Mouse (Mus musculus) heart, embryonic 16.5 days (tissue): ENCODE data around the gene Pptc7. TPM values are rescaled to one million over a fixed set of nuclear protein-coding genes. Genes with fewer than 3 reads are reported as not detected.

Experiments
- ATAC-seq: fragments of 200-750 bp; cut with Nextera tagmentation; replicated peaks from 2 replicates; pipeline ENCODE4 v1.8.0; 2017; ENCODE audit warnings: moderate number of reproducible peaks; ENCODE audit not compliant: insufficient read depth, low FRiP score; ENCODE audit errors: extremely low read depth
- H3K27ac ChIP-seq: fragments of 300-500 bp; sonication (generic); 2 replicates; pipeline ENCODE4 v1.5.1; 2014; ENCODE audit warnings: mild to moderate bottlenecking, low read length, control low read depth, moderate library complexity
- H3K27me3 ChIP-seq: fragments of 300-500 bp; sonication (generic); 2 replicates; pipeline ENCODE4 v1.6.1; 2014; ENCODE audit warnings: low read length, mixed read lengths; ENCODE audit not compliant: control insufficient read depth, insufficient read depth
- H3K36me3 ChIP-seq: fragments of 300-500 bp; sonication (generic); 2 replicates; pipeline ENCODE4 v1.6.1; 2014; ENCODE audit not compliant: control insufficient read depth, insufficient read depth
- H3K4me1 ChIP-seq: fragments of 300-500 bp; sonication (generic); 2 replicates; pipeline ENCODE4 v1.6.1; 2014; ENCODE audit warnings: low read length, mixed read lengths; ENCODE audit not compliant: control insufficient read depth, insufficient read depth
- H3K4me2 ChIP-seq: fragments of 300-500 bp; sonication (generic); 2 replicates; pipeline ENCODE4 v1.6.1; 2014; ENCODE audit warnings: low read depth, mild to moderate bottlenecking, control low read depth, low read length
- H3K4me3 ChIP-seq: fragments of 300-500 bp; sonication (generic); 2 replicates; pipeline ENCODE4 v1.5.1; 2014; ENCODE audit warnings: mild to moderate bottlenecking, control low read depth, low read length
- H3K9ac ChIP-seq: fragments of 300-500 bp; sonication (generic); 2 replicates; pipeline ENCODE4 v1.6.1; 2014; ENCODE audit warnings: low read length, control low read depth
- H3K9me3 ChIP-seq: fragments of 300-500 bp; sonication (generic); replicated peaks from 2 replicates; pipeline ENCODE4 v1.6.1; 2016; ENCODE audit warnings: low read length; ENCODE audit not compliant: control insufficient read depth
- WGBS: fragments of 180-500 bp; shearing (Covaris S2); extraction: QIAGEN DNeasy Blood & Tissue Kit; methylation state at CpG from one replicate; pipeline ENCODE4 v1.1.7; 2014; 5-methylcytosine and 5-hydroxymethylcytosine counted together
- polyA plus RNA-seq: library from polyadenylated mRNA; unstranded; fragments of >200 nt; fragmentation: Nextera tagmentation; extraction: Ambion mirVana; gene quantifications from 2 replicates; pipeline ENCODE4 v1.2.1, GENCODE M21; 2015

Pptc7 gene
- polyA plus RNA-seq, result 15.0 and 15.5 TPM in 2 replicates

- Histone ChIP-seq H3K9me3 (no peaks in the 10 kb centered on the region), H3K4me1 (peaks cover 39% of the 10 kb centered on the region), H3K36me3 (peaks cover 3% of the 10 kb centered on the region; the same call in 1 of the 2 replicates), H3K27ac (peak within 1 kb of the TSS; percentile 93), H3K27me3 (no peaks in the 10 kb centered on the region), H3K4me2 (peak within 1 kb of the TSS; percentile 90), H3K9ac (peak within 1 kb of the TSS; percentile 95), H3K4me3 (peak within 1 kb of the TSS; percentile 97)
- ATAC-seq, result peak; percentile 89
- under 1% methylated on average over 98 of the region's 114 CpGs for WGBS
Observed at GRCm38 (mm10) chr5:122284183-122285028, at the start of gene Pptc7. Gene Pptc7, plus strand, starts transcription at chr5:122284365.

GRCm38 (mm10) chr5:122235196-122235836 lies 48.8 kb upstream of the Pptc7 start:
- Histone ChIP-seq H3K27me3 (no peaks in the 10 kb centered on the region), H3K4me1 (0 out of 2 replicates have a peak, but pooled peaks cover 3% of the 10 kb centered on the region), H3K27ac (peak overlapping the region; percentile 17; the same call in 1 of the 2 replicates), H3K36me3 (no peaks in the 10 kb centered on the region), H3K9me3 (no peaks in the 10 kb centered on the region), H3K4me2 (no peak overlapping the region), H3K4me3 (no peak overlapping the region), H3K9ac (no peak overlapping the region)
- peak; percentile 11; the same call in 1 of the 2 replicates for ATAC-seq
- 60% methylated on average over 9 of the region's 9 CpGs for WGBS

- H3K27ac ChIP-seq, result no peak overlapping the region
- peaks cover 3% of the 10 kb centered on the region; the same call in 1 of the 2 replicates for H3K36me3 ChIP-seq
- no peak overlapping the region for H3K4me2 ChIP-seq
- H3K4me1 ChIP-seq, result 0 out of 2 replicates have a peak, but pooled peaks cover 3% of the 10 kb centered on the region
- no peak overlapping the region for H3K4me3 ChIP-seq
- no peaks in the 10 kb centered on the region for H3K9me3 ChIP-seq
- ATAC-seq, result no peak
- no peaks in the 10 kb centered on the region for H3K27me3 ChIP-seq
- WGBS, result 76% methylated on average over 5 of the region's 5 CpGs
- no peak overlapping the region for H3K9ac ChIP-seq
Observed at GRCm38 (mm10) chr5:122237200-122237599, 47.0 kb upstream of the Pptc7 start.

DNA sequence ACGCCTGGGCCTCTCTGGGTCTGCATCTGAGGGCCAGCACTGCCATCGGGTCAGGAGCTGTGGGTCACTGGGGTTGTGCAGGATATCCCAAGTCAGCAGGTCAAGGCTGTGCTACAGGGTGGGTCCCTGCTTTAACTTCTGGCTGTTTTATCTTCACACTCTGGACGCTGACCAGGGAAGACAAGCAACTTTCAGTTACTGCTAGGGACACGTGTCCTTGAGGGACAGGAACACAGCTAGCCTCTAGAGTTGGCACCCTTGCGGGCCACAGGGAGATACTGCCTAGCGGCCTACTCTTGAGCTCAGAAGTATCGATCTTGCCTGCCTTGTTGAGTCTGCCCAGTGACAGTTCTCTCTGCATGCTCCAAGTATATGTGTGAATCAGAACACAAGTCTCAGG lies 44.5 kb upstream of the Pptc7 start:
- Histone ChIP-seq H3K9ac (no peak overlapping the region), H3K27ac (no peak overlapping the region), H3K27me3 (no peaks in the 10 kb centered on the region), H3K4me2 (no peak overlapping the region), H3K4me3 (no peak overlapping the region), H3K4me1 (no peaks in the 10 kb centered on the region), H3K9me3 (no peaks in the 10 kb centered on the region), H3K36me3 (peaks cover 3% of the 10 kb centered on the region; the same call in 1 of the 2 replicates)
- WGBS, result 47% methylated on average over 7 of the region's 7 CpGs
- ATAC-seq, result no peak

DNA sequence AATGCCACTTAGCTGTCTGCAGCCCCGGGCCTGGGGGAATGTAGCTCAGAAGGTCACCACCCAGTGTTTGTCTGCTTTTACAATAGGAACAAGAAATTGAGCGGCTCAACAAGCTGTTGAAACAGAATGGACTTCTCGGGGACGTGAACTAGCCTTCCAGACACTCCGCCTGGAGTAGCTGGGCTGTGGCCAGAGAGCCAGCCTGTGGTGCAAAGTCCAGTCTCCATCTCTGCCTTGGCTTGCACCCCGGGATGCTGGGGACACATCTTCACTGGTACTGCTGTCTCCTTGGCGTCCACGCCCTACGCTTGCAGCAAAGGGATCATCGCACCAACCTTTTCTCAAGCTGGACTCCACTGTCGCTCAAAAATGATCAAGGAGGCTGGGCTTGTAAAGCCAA lies 43.6 kb upstream of the Pptc7 start:
- H3K36me3 ChIP-seq, result peaks cover 3% of the 10 kb centered on the region; the same call in 1 of the 2 replicates
- no peak overlapping the region for H3K4me2 ChIP-seq
- WGBS, result 86% methylated on average over 11 of the region's 11 CpGs
- no peak for ATAC-seq
- H3K27me3 ChIP-seq, result no peaks in the 10 kb centered on the region
- H3K9me3 ChIP-seq, result no peaks in the 10 kb centered on the region
- no peaks in the 10 kb centered on the region for H3K4me1 ChIP-seq
- no peak overlapping the region for H3K27ac ChIP-seq
- no peak overlapping the region for H3K9ac ChIP-seq
- no peak overlapping the region for H3K4me3 ChIP-seq

DNA sequence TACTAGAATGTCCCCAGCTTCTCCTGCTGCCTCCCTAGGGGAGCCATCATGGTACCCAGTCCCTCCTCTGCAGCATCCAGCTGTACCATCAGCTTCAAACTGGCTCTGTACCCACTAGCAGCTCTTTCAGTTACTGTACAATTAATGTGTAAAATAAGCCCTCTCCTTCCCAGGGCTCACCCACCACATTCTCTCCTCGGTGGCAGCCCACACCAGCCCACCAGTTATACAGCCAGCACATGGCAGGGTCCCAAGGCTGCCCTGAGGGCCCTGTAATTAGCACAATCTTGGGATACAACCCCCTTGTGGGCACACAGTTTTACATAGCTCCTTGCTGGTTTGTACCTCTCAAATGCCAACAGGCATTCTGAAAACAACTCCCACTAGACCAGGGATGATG lies 43.2 kb upstream of the Pptc7 start:
- no peak for ATAC-seq
- Histone ChIP-seq H3K4me1 (no peaks in the 10 kb centered on the region), H3K9me3 (no peaks in the 10 kb centered on the region), H3K36me3 (peaks cover 3% of the 10 kb centered on the region; the same call in 1 of the 2 replicates), H3K4me2 (no peak overlapping the region), H3K27ac (no peak overlapping the region), H3K4me3 (no peak overlapping the region), H3K9ac (no peak overlapping the region), H3K27me3 (no peaks in the 10 kb centered on the region)
- 76% methylated on average over 1 of the region's 1 CpGs for WGBS

GRCm38 (mm10) chr5:122242521-122243123 lies 41.5 kb upstream of the Pptc7 start:
- H3K27me3 ChIP-seq, result no peaks in the 10 kb centered on the region
- H3K36me3 ChIP-seq, result peaks cover 3% of the 10 kb centered on the region; the same call in 1 of the 2 replicates
- ATAC-seq, result no peak
- H3K9me3 ChIP-seq, result no peaks in the 10 kb centered on the region
- no peak overlapping the region for H3K4me2 ChIP-seq
- H3K27ac ChIP-seq, result no peak overlapping the region
- H3K9ac ChIP-seq, result no peak overlapping the region
- 88% methylated on average over 6 of the region's 6 CpGs for WGBS
- H3K4me1 ChIP-seq, result peaks cover 4% of the 10 kb centered on the region; the same call in 1 of the 2 replicates
- no peak overlapping the region for H3K4me3 ChIP-seq

DNA sequence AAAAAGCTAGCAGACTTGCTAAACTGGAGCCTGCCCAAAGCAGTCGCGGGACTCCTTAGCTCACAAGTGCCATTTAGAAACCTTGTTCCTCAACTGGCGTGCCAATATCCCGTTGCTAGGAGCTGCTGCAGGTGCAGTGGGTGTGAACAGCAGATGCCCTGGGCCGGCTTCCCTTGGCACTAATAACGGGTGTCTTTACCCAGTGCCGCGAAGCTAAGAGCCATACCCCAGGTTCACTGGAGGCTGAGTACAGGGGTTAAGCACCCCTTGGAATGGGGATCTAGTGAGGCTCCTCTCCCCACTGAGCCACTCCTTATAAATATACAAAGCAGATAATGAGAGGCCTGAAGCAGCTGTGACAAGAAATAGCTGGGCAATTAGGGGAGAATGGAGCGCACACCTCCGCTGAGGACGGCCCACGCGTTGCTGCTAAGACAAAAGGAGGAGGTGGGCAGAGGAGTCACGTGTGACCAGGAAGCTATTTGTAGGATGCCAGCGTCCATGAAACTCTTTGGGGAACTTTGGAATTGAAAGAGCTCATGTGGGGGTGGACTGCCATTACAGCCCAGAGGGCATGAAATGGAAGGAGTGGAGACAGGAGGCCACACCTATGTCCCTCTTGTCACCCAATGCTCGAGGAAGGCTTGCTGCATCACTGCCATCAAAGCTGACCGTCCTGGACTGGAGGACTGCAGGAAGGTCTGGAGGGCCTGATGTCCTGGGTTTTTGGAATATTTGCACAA lies 40.2 kb upstream of the Pptc7 start:
- H3K4me1 ChIP-seq, result peaks cover 7% of the 10 kb centered on the region; the same call in 1 of the 2 replicates
- H3K27me3 ChIP-seq, result no peaks in the 10 kb centered on the region
- H3K4me3 ChIP-seq, result no peak overlapping the region
- H3K9ac ChIP-seq, result no peak overlapping the region
- no peaks in the 10 kb centered on the region for H3K9me3 ChIP-seq
- H3K4me2 ChIP-seq, result no peak overlapping the region
- H3K27ac ChIP-seq, result no peak overlapping the region
- WGBS, result 86% methylated on average over 17 of the region's 17 CpGs
- peaks cover 3% of the 10 kb centered on the region for H3K36me3 ChIP-seq
- no peak for ATAC-seq
